Mouse (Mus musculus): ENCODE data around the gene Dapk3.

GRCm38 (mm10) chr10:81229735-81230437 lies 47.1 kb downstream of the Dapk3 start:
- TF ChIP-seq POLR2A (IDR thresholded peaks at IDR 0.05; ENCODE audit: control insufficient read depth, extremely low read depth, insufficient read depth, low read length, poor library complexity) (no peak), CTCF (IDR thresholded peaks at IDR 0.05; ENCODE audit: borderline replicate concordance, control insufficient read depth, extremely low read depth, insufficient read depth, low read length, poor library complexity) (no peak)

All from thymus, adult 2 months (tissue).